Mouse (Mus musculus): ENCODE measurements around the gene Esrrg. TPM values are rescaled to one million over a fixed set of nuclear protein-coding genes. Genes with fewer than 3 reads are reported as not detected.

Gene Esrrg
- polyA plus RNA-seq (2012; rRNA removed): 13.1 and 13.9 TPM in 2 replicates

GRCm38 (mm10) chr1:187608261-187608921 lies at the start of gene Esrrg:
Gene Esrrg (plus strand): TSS chr1:187608791.
- DNase-seq (ENCODE audit: extremely low spot score in 1 of 2, low spot score in 1 of 2): no peak

GRCm38 (mm10) chr1:187583982-187584381 lies 24.6 kb upstream of the Esrrg start:
- no peak for DNase-seq (ENCODE audit: extremely low spot score in 1 of 2, low spot score in 1 of 2)

- DNase-seq (ENCODE audit: extremely low spot score in 1 of 2, low spot score in 1 of 2): no peak
These were observed 22.0 kb upstream of the Esrrg start for GRCm38 (mm10) chr1:187586541-187587075.

- DNase-seq (ENCODE audit: extremely low spot score in 1 of 2, low spot score in 1 of 2): no peak
These were observed 5.6 kb upstream of the Esrrg start for GRCm38 (mm10) chr1:187602942-187603341.

- DNase-seq (ENCODE audit: extremely low spot score in 1 of 2, low spot score in 1 of 2): no peak
These were observed 4.5 kb upstream of the Esrrg start for GRCm38 (mm10) chr1:187604063-187604484.

GRCm38 (mm10) chr1:187604691-187605310 lies 3.8 kb upstream of the Esrrg start:
- no peak for DNase-seq (ENCODE audit: extremely low spot score in 1 of 2, low spot score in 1 of 2)

- DNase-seq (ENCODE audit: extremely low spot score in 1 of 2, low spot score in 1 of 2): no peak
These were observed 3.0 kb upstream of the Esrrg start for GRCm38 (mm10) chr1:187605391-187606270.

- no peak for DNase-seq (ENCODE audit: extremely low spot score in 1 of 2, low spot score in 1 of 2)
These were observed 2.1 kb upstream of the Esrrg start for GRCm38 (mm10) chr1:187606271-187607040.

GRCm38 (mm10) chr1:187607065-187608047 lies 1.2 kb upstream of the Esrrg start:
- no peak for DNase-seq (ENCODE audit: extremely low spot score in 1 of 2, low spot score in 1 of 2)

GRCm38 (mm10) chr1:187609021-187609852 lies 646 bp downstream of the Esrrg start:
- DNase-seq (ENCODE audit: extremely low spot score in 1 of 2, low spot score in 1 of 2): no peak

- DNase-seq (ENCODE audit: extremely low spot score in 1 of 2, low spot score in 1 of 2): no peak
These were observed 1.3 kb downstream of the Esrrg start for GRCm38 (mm10) chr1:187609853-187610230.

GRCm38 (mm10) chr1:187610336-187610948 lies 1.9 kb downstream of the Esrrg start:
- DNase-seq (ENCODE audit: extremely low spot score in 1 of 2, low spot score in 1 of 2): no peak

- no peak for DNase-seq (ENCODE audit: extremely low spot score in 1 of 2, low spot score in 1 of 2)
These were observed 3.3 kb downstream of the Esrrg start for GRCm38 (mm10) chr1:187611925-187612324.

GRCm38 (mm10) chr1:187613277-187613676 lies 4.7 kb downstream of the Esrrg start:
- no peak for DNase-seq (ENCODE audit: extremely low spot score in 1 of 2, low spot score in 1 of 2)

- no peak for DNase-seq (ENCODE audit: extremely low spot score in 1 of 2, low spot score in 1 of 2)
These were observed 15.4 kb downstream of the Esrrg start for GRCm38 (mm10) chr1:187623981-187624380.

- no peak for DNase-seq (ENCODE audit: extremely low spot score in 1 of 2, low spot score in 1 of 2)
These were observed 21.8 kb downstream of the Esrrg start for GRCm38 (mm10) chr1:187630361-187630760.

- no peak for DNase-seq (ENCODE audit: extremely low spot score in 1 of 2, low spot score in 1 of 2)
These were observed 22.9 kb downstream of the Esrrg start for GRCm38 (mm10) chr1:187631486-187631885.

- no peak for DNase-seq (ENCODE audit: extremely low spot score in 1 of 2, low spot score in 1 of 2)
These were observed 36.7 kb downstream of the Esrrg start for GRCm38 (mm10) chr1:187645258-187645657.

All from frontal cortex, adult 2 months (tissue).